Mouse (Mus musculus) testis, adult 2 months (tissue): ENCODE measurements around the gene Dnajc13. TPM values are rescaled to one million over a fixed set of nuclear protein-coding genes. Genes with fewer than 3 reads are reported as not detected.

Source experiments
- H3K27ac ChIP-seq: fragments of 200-500 bp; 2 replicates; pipeline ENCODE4 v1.5.1; 2012; ENCODE audit warnings: low read depth, low read length; ENCODE audit not compliant: control insufficient read depth, insufficient read depth
- H3K27me3 ChIP-seq: fragments of 200-500 bp; 2 replicates; pipeline ENCODE4 v1.6.1; 2012; ENCODE audit warnings: mild to moderate bottlenecking, low read length, moderate library complexity; ENCODE audit not compliant: control insufficient read depth, insufficient read depth
- H3K36me3 ChIP-seq: fragments of 200-500 bp; 2 replicates; pipeline ENCODE4 v1.6.1; 2012; ENCODE audit warnings: mild to moderate bottlenecking, low read length; ENCODE audit not compliant: control insufficient read depth, insufficient read depth
- H3K4me1 ChIP-seq: fragments of 200-500 bp; 2 replicates; pipeline ENCODE4 v1.6.1; 2012; ENCODE audit warnings: low read length; ENCODE audit not compliant: control insufficient read depth, insufficient read depth
- H3K4me3 ChIP-seq: fragments of 200-500 bp; 2 replicates; pipeline ENCODE4 v1.5.1; 2012; ENCODE audit warnings: low read depth, mild to moderate bottlenecking, low read length, moderate library complexity, mixed read lengths; ENCODE audit not compliant: control insufficient read depth
- CTCF ChIP-seq: fragments of 200-500 bp; IDR thresholded peaks from 2 replicates; pipeline ENCODE4 v1.5.1; 2012; ENCODE audit warnings: low read depth, mild to moderate bottlenecking, inconsistent platforms, low read length, moderate library complexity; ENCODE audit not compliant: control insufficient read depth, insufficient read depth, insufficient replicate concordance
- POLR2A ChIP-seq: fragments of 200-500 bp; IDR thresholded peaks from 2 replicates; pipeline ENCODE4 v1.6.1; 2012; ENCODE audit warnings: low read depth, mild to moderate bottlenecking, inconsistent platforms, low read length, moderate library complexity; ENCODE audit not compliant: control insufficient read depth
- polyA plus RNA-seq: library from polyadenylated mRNA; depleted of rRNA; stranded (reverse); fragments of >200 nt; gene quantifications from 2 replicates; pipeline ENCODE4 v1.2.3, GENCODE M21; 2012

The Dnajc13 gene
- polyA plus RNA-seq, 1 experiment: 26.7 TPM

DNA sequence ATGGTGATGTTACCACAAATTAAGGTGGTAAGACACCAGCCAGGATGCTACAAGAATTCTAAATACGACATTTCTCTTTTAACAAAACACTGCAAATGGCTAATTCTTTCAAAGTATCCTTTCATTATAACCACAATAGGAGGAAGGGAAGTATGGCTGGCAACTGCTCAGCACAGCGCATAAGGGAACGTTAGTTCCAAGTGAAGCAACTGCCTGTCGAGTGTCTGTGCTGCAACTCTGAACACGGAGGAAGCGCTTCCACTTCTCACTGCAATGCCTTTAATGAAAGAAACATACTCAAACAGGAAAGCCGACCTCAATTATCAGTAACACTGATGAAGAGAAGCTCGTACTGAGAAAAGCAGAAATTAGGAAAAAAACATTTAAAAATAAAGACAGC lies 23.7 kb downstream of the Dnajc13 start:
- Histone ChIP-seq H3K27me3 (no peaks in the 10 kb centered on the region), H3K4me1 (no peaks in the 10 kb centered on the region), H3K4me3 (no peak overlapping the region), H3K36me3 (no peaks in the 10 kb centered on the region; the same call in 1 of the 2 replicates), H3K27ac (no peak overlapping the region)
- TF ChIP-seq CTCF: no peak
- TF ChIP-seq POLR2A: no peak

DNA sequence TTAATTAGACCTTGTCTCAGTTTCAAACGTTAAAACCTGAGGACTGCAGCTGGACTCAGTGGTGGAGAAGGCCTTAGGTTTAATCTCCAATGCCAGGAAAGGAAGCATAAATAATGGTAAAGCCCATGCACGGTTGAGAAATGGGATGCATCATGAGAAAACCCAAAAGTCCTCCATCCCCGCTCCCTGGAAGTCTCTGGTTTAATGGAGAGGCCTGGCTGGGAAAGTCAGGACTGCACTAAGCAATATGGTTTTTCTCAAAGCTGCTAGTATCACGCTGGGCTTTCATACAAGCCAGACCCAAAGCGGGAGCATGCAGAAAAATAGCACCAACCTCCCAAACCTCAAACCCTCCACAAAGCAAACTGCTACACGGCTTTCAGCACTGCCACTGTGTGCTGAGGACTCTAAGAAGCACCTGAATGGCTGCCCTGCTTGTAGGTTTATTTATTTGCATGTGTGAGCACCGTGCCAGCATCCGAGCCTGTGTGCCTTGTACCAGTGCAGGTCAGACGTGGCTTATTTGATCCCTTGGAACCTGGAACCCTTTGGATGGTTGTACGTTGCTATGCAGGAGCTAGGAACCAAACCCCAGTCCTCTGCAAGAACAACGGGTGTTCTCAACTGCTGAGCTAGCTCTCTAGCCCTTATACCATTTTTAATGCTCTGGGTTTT lies 26.3 kb downstream of the Dnajc13 start:
- Histone ChIP-seq H3K27me3 (no peaks in the 10 kb centered on the region), H3K36me3 (no peaks in the 10 kb centered on the region; the same call in 1 of the 2 replicates), H3K4me1 (no peaks in the 10 kb centered on the region), H3K4me3 (no peak overlapping the region), H3K27ac (no peak overlapping the region)
- TF ChIP-seq POLR2A: no peak
- TF ChIP-seq CTCF: no peak

GRCm38 (mm10) chr9:104235751-104236150 lies 27.0 kb downstream of the Dnajc13 start:
- no peaks in the 10 kb centered on the region for H3K4me1 ChIP-seq
- TF ChIP-seq POLR2A (no peak), CTCF (no peak)
- H3K36me3 ChIP-seq: no peaks in the 10 kb centered on the region; the same call in 1 of the 2 replicates
- no peaks in the 10 kb centered on the region for H3K27me3 ChIP-seq
- no peak overlapping the region for H3K27ac ChIP-seq
- no peak overlapping the region for H3K4me3 ChIP-seq

DNA sequence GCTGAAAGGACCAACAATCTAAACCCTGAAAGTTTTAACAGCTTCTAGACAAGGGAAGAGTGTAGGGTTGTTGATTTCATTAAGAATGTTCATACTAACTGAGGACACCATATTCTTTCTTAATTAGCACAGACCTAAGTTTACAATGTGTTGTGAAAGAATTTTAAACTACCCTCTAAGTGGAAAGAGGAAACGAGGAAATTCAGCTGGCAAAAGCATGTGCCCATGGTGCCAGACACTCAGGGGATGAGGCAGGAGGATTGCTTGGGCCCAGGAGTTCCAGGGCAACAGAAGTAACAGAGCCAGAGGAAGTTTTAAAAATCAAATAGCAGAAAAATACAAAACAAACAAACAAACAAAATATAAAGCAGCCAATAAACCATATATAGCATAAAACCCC lies 28.9 kb downstream of the Dnajc13 start:
- no peak overlapping the region for H3K27ac ChIP-seq
- TF ChIP-seq CTCF (no peak), POLR2A (no peak)
- H3K27me3 ChIP-seq: no peaks in the 10 kb centered on the region
- H3K4me1 ChIP-seq: no peaks in the 10 kb centered on the region
- H3K4me3 ChIP-seq: no peak overlapping the region
- peaks cover 1% of the 10 kb centered on the region; the same call in 1 of the 2 replicates for H3K36me3 ChIP-seq

- peaks cover 3% of the 10 kb centered on the region; the same call in 1 of the 2 replicates for H3K36me3 ChIP-seq
- H3K27me3 ChIP-seq: no peaks in the 10 kb centered on the region
These were observed 29.7 kb downstream of the Dnajc13 start for GRCm38 (mm10) chr9:104233060-104233459.

GRCm38 (mm10) chr9:104232004-104232403 lies 30.7 kb downstream of the Dnajc13 start:
- no peaks in the 10 kb centered on the region for H3K4me1 ChIP-seq
- no peak for TF ChIP-seq CTCF
- H3K27me3 ChIP-seq: no peaks in the 10 kb centered on the region
- H3K27ac ChIP-seq: no peak overlapping the region
- H3K4me3 ChIP-seq: no peak overlapping the region
- peaks cover 3% of the 10 kb centered on the region; the same call in 1 of the 2 replicates for H3K36me3 ChIP-seq

More at GRCm38 (mm10) chr9:104233060-104233459, 29.7 kb downstream of the Dnajc13 start:
- no peak overlapping the region for H3K27ac ChIP-seq
- no peak for TF ChIP-seq CTCF
- no peak for TF ChIP-seq POLR2A
- H3K4me1 ChIP-seq: no peaks in the 10 kb centered on the region
- no peak overlapping the region for H3K4me3 ChIP-seq

GRCm38 (mm10) chr9:104211402-104211801 lies 51.3 kb downstream of the Dnajc13 start:
- Histone ChIP-seq H3K27ac (no peak overlapping the region), H3K36me3 (no peaks in the 10 kb centered on the region; the same call in 1 of the 2 replicates), H3K4me1 (no peaks in the 10 kb centered on the region), H3K4me3 (no peak overlapping the region), H3K27me3 (no peaks in the 10 kb centered on the region)
- TF ChIP-seq CTCF (no peak), POLR2A (no peak)
